Mouse (Mus musculus) forebrain, embryonic 10.5 days (tissue): ENCODE measurements at regions not wholly inside any gene's neighbourhood (a gene's known extent, or its start where the extent isn't known, plus 50 kb on each side); places are given as distances from the start of the nearest gene placed in this dataset.

Experiments used
- DNase-seq: peaks from one replicate; pipeline ENCODE4 v3.0.0-alpha.2; 2017; ENCODE audit warnings: low spot score; ENCODE audit errors: extremely low spot score
- H3K27ac ChIP-seq: fragments of 300-500 bp; sonication (generic); 2 replicates; pipeline ENCODE4 v1.5.1; 2016; ENCODE audit warnings: mild to moderate bottlenecking
- H3K27me3 ChIP-seq: fragments of 300-500 bp; sonication (generic); 2 replicates; pipeline ENCODE4 v1.6.1; 2016; ENCODE audit warnings: mild to moderate bottlenecking; ENCODE audit not compliant: poor library complexity, severe bottlenecking
- H3K36me3 ChIP-seq: fragments of 300-500 bp; sonication (generic); replicated peaks from 2 replicates; pipeline ENCODE4 v1.6.1; 2016; ENCODE audit warnings: mild to moderate bottlenecking, moderate library complexity
- H3K4me1 ChIP-seq: fragments of 300-500 bp; sonication (generic); 2 replicates; pipeline ENCODE4 v1.6.1; 2016
- H3K4me3 ChIP-seq: fragments of 300-500 bp; sonication (generic); 2 replicates; pipeline ENCODE4 v1.5.1; 2016; ENCODE audit warnings: mild to moderate bottlenecking, moderate library complexity
- H3K9me3 ChIP-seq: fragments of 300-500 bp; sonication (generic); 2 replicates; pipeline ENCODE4 v1.6.1; 2016; ENCODE audit warnings: mild to moderate bottlenecking, moderate library complexity
- WGBS: fragments of 180-500 bp; shearing (Covaris S2); methylation state at CpG from one replicate; pipeline ENCODE4 v1.1.7; 2016; 5-methylcytosine and 5-hydroxymethylcytosine counted together

- Histone ChIP-seq H3K9me3 (no peaks in the 10 kb centered on the region), H3K4me3 (no peak overlapping the region), H3K27me3 (peaks cover 77% of the 10 kb centered on the region), H3K27ac (peak overlapping the region; percentile 67), H3K4me1 (peaks cover 42% of the 10 kb centered on the region), H3K36me3 (no peaks in the 10 kb centered on the region)
- 67% methylated on average over 7 of the region's 7 CpGs for WGBS
- no peak for DNase-seq
These were observed 261.0 kb upstream of the Tle3 start for GRCm38 (mm10) chr9:61111206-61111605.

DNA sequence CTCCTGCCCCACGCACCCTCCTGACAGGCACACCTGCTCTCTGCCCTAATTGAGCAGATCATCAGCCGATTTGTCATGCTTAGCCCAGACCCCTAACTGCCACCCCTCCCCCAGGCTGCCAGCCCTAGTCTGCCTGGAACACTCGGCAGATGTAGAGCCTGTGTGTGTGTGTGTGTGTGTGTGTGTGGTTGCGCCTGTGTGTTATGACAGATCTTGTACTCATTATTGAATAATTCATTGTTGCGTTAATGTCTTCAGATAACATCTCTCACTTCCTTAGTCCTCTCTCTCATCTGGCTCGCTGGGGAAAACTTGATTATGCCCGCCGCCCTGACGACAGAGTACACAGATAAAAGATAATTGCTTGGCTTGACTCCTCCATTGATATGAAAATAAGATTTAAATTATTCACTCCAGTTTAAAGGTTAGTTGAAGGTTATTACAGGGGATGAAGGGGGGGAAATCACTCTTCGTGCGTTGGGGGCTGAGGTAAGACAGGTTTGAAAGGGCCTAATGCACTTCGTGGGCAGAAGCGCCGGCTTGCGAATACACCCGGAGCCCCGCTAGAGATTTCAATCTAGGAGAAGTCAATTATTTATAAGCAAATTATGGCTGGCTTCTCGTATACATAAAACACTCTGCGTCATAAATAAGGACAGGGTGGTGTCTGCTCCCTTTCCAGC is 260.3 kb upstream of the Tle3 start:
- no peaks in the 10 kb centered on the region for H3K9me3 ChIP-seq
- H3K4me3 ChIP-seq: no peak overlapping the region
- H3K4me1 ChIP-seq: peaks cover 42% of the 10 kb centered on the region
- H3K36me3 ChIP-seq: no peaks in the 10 kb centered on the region
- H3K27ac ChIP-seq: no peak overlapping the region
- 58% methylated on average over 19 of the region's 19 CpGs for WGBS
- H3K27me3 ChIP-seq: peaks cover 79% of the 10 kb centered on the region
- peak; percentile 53 for DNase-seq

DNA sequence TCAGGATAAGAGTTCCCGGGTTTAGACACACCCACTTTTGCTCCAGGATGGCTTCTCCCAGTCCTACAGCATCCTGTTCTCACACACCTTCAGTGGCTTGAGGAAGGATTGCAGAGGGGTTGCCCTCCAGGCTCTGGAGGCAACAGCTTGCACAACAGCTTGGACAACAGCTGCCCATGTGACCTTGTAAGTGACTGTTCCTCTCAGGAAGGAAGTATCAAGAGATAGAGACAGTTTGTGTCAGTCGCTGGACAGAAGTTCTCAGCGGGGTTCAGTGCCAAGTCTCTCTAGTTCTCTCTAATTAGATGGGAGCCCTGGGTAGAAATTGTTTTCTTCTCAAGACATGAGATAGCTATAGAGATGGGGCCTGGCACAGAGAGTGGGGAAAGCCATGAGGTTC is 252.9 kb upstream of the Tle3 start:
- Histone ChIP-seq H3K36me3 (no peaks in the 10 kb centered on the region), H3K27ac (no peak overlapping the region), H3K9me3 (no peaks in the 10 kb centered on the region), H3K4me1 (peaks cover 28% of the 10 kb centered on the region), H3K27me3 (peaks cover 85% of the 10 kb centered on the region), H3K4me3 (no peak overlapping the region)
- no peak for DNase-seq
- 89% methylated on average over 3 of the region's 3 CpGs for WGBS

- Histone ChIP-seq H3K27me3 (peaks cover 83% of the 10 kb centered on the region), H3K27ac (no peak overlapping the region), H3K36me3 (no peaks in the 10 kb centered on the region), H3K4me1 (peaks cover 28% of the 10 kb centered on the region), H3K9me3 (no peaks in the 10 kb centered on the region), H3K4me3 (no peak overlapping the region)
- 90% methylated on average over 3 of the region's 3 CpGs for WGBS
- DNase-seq: no peak
These were observed 251.6 kb upstream of the Tle3 start for GRCm38 (mm10) chr9:61120531-61120930.

DNA sequence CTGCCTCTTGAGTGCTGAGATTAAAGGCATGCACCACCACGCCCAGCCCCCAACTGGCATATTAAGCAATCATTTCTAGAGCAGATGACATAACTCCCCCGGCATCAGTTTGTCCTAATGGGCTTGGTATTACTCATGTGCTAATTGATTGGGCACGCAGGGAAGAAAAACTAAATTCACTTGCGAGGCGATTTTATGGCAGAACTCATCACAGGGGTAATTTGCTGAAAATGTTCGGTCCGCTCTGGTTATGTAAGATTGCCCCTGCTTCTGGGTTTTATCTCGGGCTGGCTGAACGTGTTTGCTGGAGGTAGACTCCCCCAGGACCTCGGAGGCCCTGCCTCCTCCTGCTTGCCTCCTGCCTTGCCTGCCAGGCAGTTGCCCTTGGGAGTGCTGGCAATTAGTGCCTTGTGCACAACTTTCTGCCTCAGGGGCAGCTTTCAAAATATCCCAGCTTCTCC is 251.2 kb upstream of the Tle3 start:
- no peaks in the 10 kb centered on the region for H3K36me3 ChIP-seq
- peaks cover 83% of the 10 kb centered on the region for H3K27me3 ChIP-seq
- H3K4me1 ChIP-seq: peaks cover 28% of the 10 kb centered on the region
- no peak overlapping the region for H3K4me3 ChIP-seq
- no peak overlapping the region for H3K27ac ChIP-seq
- DNase-seq: no peak
- H3K9me3 ChIP-seq: no peaks in the 10 kb centered on the region
- 81% methylated on average over 10 of the region's 10 CpGs for whole genome bisulfite sequencing

- DNase-seq: no peak
- no peak overlapping the region for H3K27ac ChIP-seq
- H3K36me3 ChIP-seq: no peaks in the 10 kb centered on the region
- H3K27me3 ChIP-seq: peaks cover 78% of the 10 kb centered on the region
- H3K4me1 ChIP-seq: peaks cover 28% of the 10 kb centered on the region
- no peak overlapping the region for H3K4me3 ChIP-seq
- H3K9me3 ChIP-seq: no peaks in the 10 kb centered on the region
These were observed 248.7 kb upstream of the Tle3 start for GRCm38 (mm10) chr9:61123431-61123830.

GRCm38 (mm10) chr9:61125769-61126168 is 246.4 kb upstream of the Tle3 start:
- H3K4me3 ChIP-seq: no peak overlapping the region
- H3K27ac ChIP-seq: peak overlapping the region; percentile 35; the same call in 1 of the 2 replicates
- no peaks in the 10 kb centered on the region for H3K36me3 ChIP-seq
- 79% methylated on average over 7 of the region's 7 CpGs for WGBS
- H3K9me3 ChIP-seq: no peaks in the 10 kb centered on the region
- H3K27me3 ChIP-seq: peaks cover 70% of the 10 kb centered on the region
- no peak for DNase-seq
- H3K4me1 ChIP-seq: peaks cover 24% of the 10 kb centered on the region

GRCm38 (mm10) chr9:61128077-61128476 is 244.1 kb upstream of the Tle3 start:
- no peak for DNase-seq
- peaks cover 65% of the 10 kb centered on the region for H3K27me3 ChIP-seq
- no peak overlapping the region for H3K4me3 ChIP-seq
- peaks cover 7% of the 10 kb centered on the region; the same call in 1 of the 2 replicates for H3K4me1 ChIP-seq
- H3K9me3 ChIP-seq: no peaks in the 10 kb centered on the region
- H3K36me3 ChIP-seq: no peaks in the 10 kb centered on the region
- 82% methylated on average over 2 of the region's 2 CpGs for WGBS
- H3K27ac ChIP-seq: no peak overlapping the region

DNA sequence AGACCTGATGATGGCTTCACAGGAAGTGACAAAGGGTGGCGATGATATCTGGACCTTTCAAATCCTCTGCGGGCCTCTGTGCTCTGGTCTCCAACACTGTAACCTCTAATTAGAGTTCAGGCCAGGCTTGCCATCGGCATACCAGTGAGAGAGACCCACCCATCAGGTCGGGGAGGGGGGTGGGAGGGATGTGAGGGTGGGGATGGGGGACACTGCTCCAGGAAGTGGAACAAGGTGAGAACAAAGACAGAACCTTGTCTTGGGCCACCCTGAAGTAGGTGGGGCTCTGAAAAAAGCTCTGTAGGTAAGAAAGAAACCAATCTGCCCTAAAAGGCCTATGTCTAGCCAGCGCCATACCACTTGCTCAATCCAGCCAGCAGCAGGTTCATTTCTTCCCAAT is 243.0 kb upstream of the Tle3 start:
- Histone ChIP-seq H3K9me3 (no peaks in the 10 kb centered on the region), H3K4me3 (no peak overlapping the region), H3K4me1 (peaks cover 7% of the 10 kb centered on the region; the same call in 1 of the 2 replicates), H3K27me3 (peaks cover 71% of the 10 kb centered on the region), H3K36me3 (no peaks in the 10 kb centered on the region), H3K27ac (no peak overlapping the region)
- DNase-seq: no peak
- 75% methylated on average over 5 of the region's 5 CpGs for WGBS

GRCm38 (mm10) chr9:61130877-61131276 is 241.3 kb upstream of the Tle3 start:
- 80% methylated on average over 4 of the region's 4 CpGs for WGBS
- H3K4me1 ChIP-seq: peaks cover 19% of the 10 kb centered on the region

GRCm38 (mm10) chr9:61135263-61135882 is 236.8 kb upstream of the Tle3 start:
- H3K4me3 ChIP-seq: no peak overlapping the region
- H3K4me1 ChIP-seq: peaks cover 28% of the 10 kb centered on the region
- H3K27me3 ChIP-seq: peaks cover 79% of the 10 kb centered on the region
- WGBS: 49% methylated on average over 10 of the region's 10 CpGs
- H3K27ac ChIP-seq: peak overlapping the region; percentile 67
- no peaks in the 10 kb centered on the region for H3K9me3 ChIP-seq
- DNase-seq: no peak
- H3K36me3 ChIP-seq: no peaks in the 10 kb centered on the region

More at GRCm38 (mm10) chr9:61130877-61131276, 241.3 kb upstream of the Tle3 start:
- DNase-seq: no peak
- Histone ChIP-seq H3K9me3 (no peaks in the 10 kb centered on the region), H3K36me3 (no peaks in the 10 kb centered on the region), H3K27ac (peak overlapping the region; percentile 58; the same call in 1 of the 2 replicates), H3K4me3 (no peak overlapping the region), H3K27me3 (peaks cover 69% of the 10 kb centered on the region)

- peaks cover 23% of the 10 kb centered on the region for H3K4me1 ChIP-seq
- H3K4me3 ChIP-seq: no peak overlapping the region
- H3K36me3 ChIP-seq: no peaks in the 10 kb centered on the region
- peak overlapping the region; percentile 67 for H3K27ac ChIP-seq
- no peak for DNase-seq
- H3K27me3 ChIP-seq: peaks cover 76% of the 10 kb centered on the region
- WGBS: 57% methylated on average over 3 of the region's 3 CpGs
- no peaks in the 10 kb centered on the region for H3K9me3 ChIP-seq
These were observed 236.2 kb upstream of the Tle3 start for GRCm38 (mm10) chr9:61135917-61136316.

GRCm38 (mm10) chr9:61138741-61139368 is 233.3 kb upstream of the Tle3 start:
- H3K27ac ChIP-seq: peak overlapping the region; percentile 18; the same call in 1 of the 2 replicates
- H3K9me3 ChIP-seq: no peaks in the 10 kb centered on the region
- H3K36me3 ChIP-seq: no peaks in the 10 kb centered on the region
- no peak overlapping the region for H3K4me3 ChIP-seq
- H3K4me1 ChIP-seq: peaks cover 23% of the 10 kb centered on the region
- no peak for DNase-seq
- 77% methylated on average over 11 of the region's 11 CpGs for WGBS
- H3K27me3 ChIP-seq: peaks cover 71% of the 10 kb centered on the region
